Mouse (Mus musculus) ES-Bruce4 (cell line): ENCODE measurements around the gene Sirpb1a. TPM values are rescaled to one million over a fixed set of nuclear protein-coding genes. Genes with fewer than 3 reads are reported as not detected.
"Not testable (repeated sequence)": the region's sequence is repeated elsewhere in the genome, so short reads cannot be mapped to it uniquely, and the experiment has no call there.

Source experiments
- H3K27ac ChIP-seq: 2 replicates; pipeline ENCODE4 v1.5.1; 2012; ENCODE audit warnings: low read length, inconsistent platforms; ENCODE audit not compliant: insufficient read depth
- H3K27me3 ChIP-seq: 2 replicates; pipeline ENCODE4 v1.6.1; 2012; ENCODE audit warnings: mild to moderate bottlenecking, low read length, inconsistent platforms; ENCODE audit not compliant: control insufficient read depth, poor library complexity, insufficient read depth, severe bottlenecking
- H3K36me3 ChIP-seq: 2 replicates; pipeline ENCODE4 v1.6.1; 2012; ENCODE audit warnings: inconsistent platforms, mild to moderate bottlenecking, low read length, moderate library complexity; ENCODE audit not compliant: control insufficient read depth, poor library complexity, insufficient read depth, severe bottlenecking
- H3K4me1 ChIP-seq: one replicate; pipeline ENCODE4 v1.8.1; 2011; ENCODE audit warnings: low read length; ENCODE audit not compliant: control insufficient read depth, insufficient read depth
- H3K4me3 ChIP-seq: 2 replicates; pipeline ENCODE4 v1.5.1; 2011; ENCODE audit warnings: low read depth, mild to moderate bottlenecking, low read length
- H3K9ac ChIP-seq: 2 replicates; pipeline ENCODE4 v1.6.1; 2012; ENCODE audit warnings: low read depth, mild to moderate bottlenecking, inconsistent platforms; ENCODE audit not compliant: poor library complexity, severe bottlenecking
- H3K9me3 ChIP-seq: replicated peaks from 2 replicates; pipeline ENCODE4 v1.6.1; 2012; ENCODE audit warnings: mild to moderate bottlenecking, low read length, inconsistent platforms; ENCODE audit not compliant: control insufficient read depth, poor library complexity, insufficient read depth, severe bottlenecking
- CTCF ChIP-seq: IDR thresholded peaks from one replicate; pipeline ENCODE4 v1.8.1; 2011; ENCODE audit warnings: low read depth, low read length
- EP300 ChIP-seq: IDR thresholded peaks from 2 replicates; pipeline ENCODE4 v1.6.1; 2011; ENCODE audit warnings: low read depth, low read length; ENCODE audit not compliant: insufficient read depth
- POLR2A ChIP-seq: IDR thresholded peaks from one replicate; pipeline ENCODE4 v1.8.1; 2011; ENCODE audit warnings: low read length; ENCODE audit not compliant: insufficient read depth
- polyA plus RNA-seq: library from polyadenylated mRNA; stranded (reverse); fragments of >200 nt; gene quantifications from 2 replicates; pipeline ENCODE4 v1.2.4, GENCODE M21; 2011; ENCODE audit warnings: low read depth; ENCODE audit not compliant: missing spikeins, insufficient read depth, insufficient read length

Sirpb1a gene
- not detected in 2 replicates for polyA plus RNA-seq

GRCm38 (mm10) chr3:15426447-15426846 lies at the start of gene Sirpb1a:
Sirpb1a (minus strand) TSS chr3:15426520.
- not testable (repeated sequence) for H3K27ac ChIP-seq

DNA sequence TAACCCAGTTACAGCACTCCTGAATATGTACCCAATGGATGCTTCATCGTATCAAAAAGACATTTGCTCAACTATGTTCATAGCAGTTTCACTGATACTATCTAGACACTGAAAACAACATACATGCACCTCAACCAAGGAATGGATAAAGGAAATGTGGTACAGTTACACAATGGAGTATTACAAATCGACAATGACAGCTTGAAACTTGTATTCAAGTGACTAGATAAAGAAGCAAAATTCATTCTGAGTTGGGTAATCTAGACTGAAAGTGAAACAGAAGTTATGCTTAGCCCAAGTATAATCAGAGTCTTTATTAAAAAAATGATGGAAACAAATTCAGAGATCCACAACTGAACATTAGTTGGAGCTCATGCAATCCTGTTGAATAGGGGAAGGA lies 48.5 kb upstream of the Sirpb1a start:
- not testable (repeated sequence) for H3K9me3 ChIP-seq, H3K36me3 ChIP-seq, H3K4me3 ChIP-seq, H3K27ac ChIP-seq, H3K4me1 ChIP-seq, H3K27me3 ChIP-seq, H3K9ac ChIP-seq

More at GRCm38 (mm10) chr3:15426447-15426846, at the start of gene Sirpb1a:
- not testable (repeated sequence) for H3K4me3 ChIP-seq, H3K9ac ChIP-seq, H3K36me3 ChIP-seq, H3K9me3 ChIP-seq, H3K27me3 ChIP-seq, H3K4me1 ChIP-seq

GRCm38 (mm10) chr3:15470158-15470557 lies 43.8 kb upstream of the Sirpb1a start:
- not testable (repeated sequence) for H3K27ac ChIP-seq, H3K4me3 ChIP-seq, H3K27me3 ChIP-seq, H3K9ac ChIP-seq, H3K36me3 ChIP-seq, H3K9me3 ChIP-seq, H3K4me1 ChIP-seq

GRCm38 (mm10) chr3:15443936-15444335 lies 17.6 kb upstream of the Sirpb1a start:
- H3K27ac ChIP-seq, H3K36me3 ChIP-seq, H3K9me3 ChIP-seq, H3K27me3 ChIP-seq, H3K4me3 ChIP-seq, H3K4me1 ChIP-seq, H3K9ac ChIP-seq: not testable (repeated sequence)

- not testable (repeated sequence) for H3K27ac ChIP-seq, H3K27me3 ChIP-seq, H3K9ac ChIP-seq, H3K4me3 ChIP-seq, H3K4me1 ChIP-seq, H3K36me3 ChIP-seq, H3K9me3 ChIP-seq
Observed at GRCm38 (mm10) chr3:15439844-15440243, 13.5 kb upstream of the Sirpb1a start.

- no peaks in the 10 kb centered on the region for H3K27me3 ChIP-seq
- H3K9ac ChIP-seq: no peak overlapping the region
- no peaks in the 10 kb centered on the region for H3K9me3 ChIP-seq
- no peaks in the 10 kb centered on the region for H3K36me3 ChIP-seq
- no peak for TF ChIP-seq CTCF
- no peak for TF ChIP-seq POLR2A
- TF ChIP-seq EP300: no peak
- no peaks in the 10 kb centered on the region for H3K4me1 ChIP-seq
- H3K4me3 ChIP-seq: no peak overlapping the region
- H3K27ac ChIP-seq: no peak overlapping the region
Observed at GRCm38 (mm10) chr3:15427917-15428316, 1.6 kb upstream of the Sirpb1a start.

DNA sequence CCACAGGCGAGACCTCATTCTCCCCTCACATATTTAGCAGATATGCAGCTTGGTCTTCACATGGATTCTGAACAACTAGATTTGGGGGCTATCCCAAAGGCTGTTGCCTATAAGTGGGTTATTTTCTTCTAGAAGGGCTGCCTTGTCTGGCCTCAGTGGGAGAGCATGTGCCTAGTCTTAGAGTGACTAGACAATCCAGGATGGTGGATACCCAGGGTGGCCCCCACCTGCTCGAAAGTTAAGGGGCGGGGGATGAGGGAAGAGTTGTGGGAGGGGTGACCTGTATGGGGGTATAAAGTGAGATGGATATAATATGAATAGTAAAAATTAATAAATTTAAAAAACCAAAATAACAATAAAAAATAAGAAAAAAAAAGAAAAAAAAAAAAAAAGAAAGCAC lies 70.6 kb downstream of the Sirpb1a start:
- not testable (repeated sequence) for H3K4me3 ChIP-seq, H3K27ac ChIP-seq, H3K9me3 ChIP-seq, H3K9ac ChIP-seq, H3K27me3 ChIP-seq, H3K36me3 ChIP-seq, H3K4me1 ChIP-seq

GRCm38 (mm10) chr3:15350318-15350717 lies 76.0 kb downstream of the Sirpb1a start:
- H3K9ac ChIP-seq, H3K27me3 ChIP-seq, H3K27ac ChIP-seq, H3K4me1 ChIP-seq, H3K9me3 ChIP-seq, H3K4me3 ChIP-seq, H3K36me3 ChIP-seq: not testable (repeated sequence)

- H3K9me3 ChIP-seq, H3K36me3 ChIP-seq, H3K4me1 ChIP-seq, H3K9ac ChIP-seq, H3K27me3 ChIP-seq, H3K27ac ChIP-seq, H3K4me3 ChIP-seq: not testable (repeated sequence)
Observed at GRCm38 (mm10) chr3:15345606-15346005, 80.7 kb downstream of the Sirpb1a start.
